Mouse (Mus musculus) ovary, adult 18-20 months (tissue): ENCODE results near the gene Gnai2.
A peak's percentile ranks its signal among the peaks of the same experiment; 100 is the strongest.

Source experiments
- DNase-seq: peaks from one replicate; pipeline ENCODE4 v3.0.0; 2022; ENCODE audit warnings: low spot score, mixed read lengths

Gene Gnai2

GRCm38 (mm10) chr9:107609433-107609830 is 25.7 kb downstream of the Gnai2 start:
- no peak for DNase-seq

GRCm38 (mm10) chr9:107608741-107609432 is 26.3 kb downstream of the Gnai2 start, which contains the start of gene Sema3b:
Sema3b (minus strand) TSS chr9:107609229.
- no peak for DNase-seq

- DNase-seq, result no peak
Measured at GRCm38 (mm10) chr9:107607653-107608245, 27.4 kb downstream of the Gnai2 start.

- no peak for DNase-seq
Measured at GRCm38 (mm10) chr9:107607036-107607435, 28.1 kb downstream of the Gnai2 start.

- DNase-seq, result no peak
Measured at GRCm38 (mm10) chr9:107606591-107606990, 28.6 kb downstream of the Gnai2 start.

- DNase-seq, result peak; percentile 56
Measured at GRCm38 (mm10) chr9:107605041-107605661, 30.0 kb downstream of the Gnai2 start.

GRCm38 (mm10) chr9:107603251-107603650 is 31.9 kb downstream of the Gnai2 start:
- no peak for DNase-seq

GRCm38 (mm10) chr9:107602068-107602648 is 33.0 kb downstream of the Gnai2 start:
- peak; percentile 67 for DNase-seq

GRCm38 (mm10) chr9:107601275-107601674 is 33.9 kb downstream of the Gnai2 start:
- no peak for DNase-seq

- DNase-seq, result no peak
Measured at GRCm38 (mm10) chr9:107600745-107601144, 34.4 kb downstream of the Gnai2 start.

- DNase-seq, result no peak
Measured at GRCm38 (mm10) chr9:107599842-107600241, 35.3 kb downstream of the Gnai2 start.

GRCm38 (mm10) chr9:107599433-107599832 is 35.7 kb downstream of the Gnai2 start:
- DNase-seq, result no peak

- no peak for DNase-seq
Measured at GRCm38 (mm10) chr9:107598385-107598784, 36.8 kb downstream of the Gnai2 start.

- DNase-seq, result no peak
Measured at GRCm38 (mm10) chr9:107596619-107597569, 38.3 kb downstream of the Gnai2 start.

GRCm38 (mm10) chr9:107594281-107595062 is 40.7 kb downstream of the Gnai2 start:
- DNase-seq, result no peak

- no peak for DNase-seq
Measured at GRCm38 (mm10) chr9:107593101-107593976, 41.8 kb downstream of the Gnai2 start.

- DNase-seq, result no peak
Measured at GRCm38 (mm10) chr9:107590773-107591060, 44.5 kb downstream of the Gnai2 start.

- DNase-seq, result no peak
Measured at GRCm38 (mm10) chr9:107590058-107590772, 45.0 kb downstream of the Gnai2 start.

- DNase-seq, result no peak
Measured at GRCm38 (mm10) chr9:107587833-107588639, 47.1 kb downstream of the Gnai2 start.
